Comparison of ENCODE assay signal across 8 mouse cellular contexts in genomic region chr5:24383026-24383859, GRCm38 (mm10). TPM values are rescaled to one million over a fixed set of nuclear protein-coding genes. Genes with fewer than 3 reads are reported as not detected.
A peak's percentile ranks its signal among the peaks of the same experiment; 100 is the strongest.
DNase-seq lines count a peak whose midpoint lies in the region; ATAC-seq lines count a peak whose summit lies in the region.

No protein-coding gene starts in this region.

- H3K4me1 ChIP-seq in hindbrain, embryonic 15.5 days (replicated peaks): peaks cover 40% of the 10 kb centered on the region

- peaks cover 14% of the 10 kb centered on the region for H3K27me3 ChIP-seq in hindbrain, embryonic 15.5 days

- H3K27ac ChIP-seq in hindbrain, embryonic 15.5 days (replicated peaks): peak overlapping the region; percentile 80

- DNase-seq in R1 (ENCODE audit: low read depth, low spot score): peak; percentile 99
- peak; percentile 96 to 98 for DNase-seq in cerebellum, postnatal 25 days
- peak; percentile 90 to 92 for DNase-seq in frontal cortex, postnatal 25 days (ENCODE audit: low spot score in 2 of 2)
- peak; percentile 90 for DNase-seq in left cerebral cortex, adult 11 months (ENCODE audit: low spot score)
- peak; percentile 92 to 94 for DNase-seq in lung, postnatal 4 days
- peak; percentile 83 for DNase-seq in retina, postnatal 7 days (ENCODE audit: low read depth, low spot score)
- peak; percentile 63 for DNase-seq in urinary bladder, adult 2 months (ENCODE audit: low spot score)

- peak overlapping the region; percentile 69 for H3K4me2 ChIP-seq in hindbrain, embryonic 15.5 days

- peak overlapping the region; percentile 53 for H3K4me3 ChIP-seq in hindbrain, embryonic 15.5 days

- ATAC-seq in hindbrain, embryonic 15.5 days (ENCODE audit: low FRiP score, low read depth): peak; percentile 88

- H3K9me3 ChIP-seq in hindbrain, embryonic 15.5 days: no peaks in the 10 kb centered on the region

- WGBS in hindbrain, embryonic 15.5 days: under 1% methylated on average over 34 of the region's 34 CpGs

- H3K36me3 ChIP-seq in hindbrain, embryonic 15.5 days: no peaks in the 10 kb centered on the region

- H3K9ac ChIP-seq in hindbrain, embryonic 15.5 days: peak overlapping the region; percentile 61

RNA-seq across cellular contexts. Expression of gene Atg9b, which starts 8.7 kb away (rescaled TPM):
- 2.9 and 3.6 TPM in 2 replicates for polyA plus RNA-seq in hindbrain, embryonic 15.5 days (2015; fragmentation: Nextera tagmentation; extraction: Ambion mirVana)
- 3.1 and 5.1 TPM in 2 replicates for polyA plus RNA-seq in urinary bladder, adult 2 months (2012; rRNA removed)

RNA-seq across cellular contexts. Expression of gene Abcb8, which starts 10.2 kb away (rescaled TPM):
- polyA plus RNA-seq in hindbrain, embryonic 15.5 days (2015; fragmentation: Nextera tagmentation; extraction: Ambion mirVana): 49.7 and 56.5 TPM in 2 replicates
- polyA plus RNA-seq in urinary bladder, adult 2 months (2012; rRNA removed): 24.8 and 28.8 TPM in 2 replicates

RNA-seq across cellular contexts. Expression of gene Nos3, which starts 18.6 kb away (rescaled TPM):
- 9.6 and 10.7 TPM in 2 replicates for polyA plus RNA-seq in hindbrain, embryonic 15.5 days (2015; fragmentation: Nextera tagmentation; extraction: Ambion mirVana)
- 7.3 and 8.3 TPM in 2 replicates for polyA plus RNA-seq in urinary bladder, adult 2 months (2012; rRNA removed)

RNA-seq across cellular contexts. Expression of gene Asic3, which starts 29.9 kb away (rescaled TPM):
- polyA plus RNA-seq in hindbrain, embryonic 15.5 days (2015; fragmentation: Nextera tagmentation; extraction: Ambion mirVana): 0.88 and 1.4 TPM in 2 replicates
- polyA plus RNA-seq in urinary bladder, adult 2 months (2012; rRNA removed): 0.29 and 0.50 TPM in 2 replicates

RNA-seq across cellular contexts. Expression of gene Kcnh2, which starts 31.8 kb away (rescaled TPM):
- polyA plus RNA-seq in hindbrain, embryonic 15.5 days (2015; fragmentation: Nextera tagmentation; extraction: Ambion mirVana): 13.0 and 17.9 TPM in 2 replicates
- 56.0 and 70.5 TPM in 2 replicates for polyA plus RNA-seq in urinary bladder, adult 2 months (2012; rRNA removed)

Comparison
In these comparisons a context has a peak if more than half of its experiments do, and no peak if none do; other contexts are left out.
1. Peak in every context shown above with its lines: DNase-seq, ATAC-seq, H3K4me3 ChIP-seq and H3K27ac ChIP-seq.